Mouse (Mus musculus) right cerebral cortex, postnatal 36 days (tissue): ENCODE results near the gene Ldlrad2.
"Not testable (repeated sequence)": the region's sequence is repeated elsewhere in the genome, so short reads cannot be mapped to it uniquely, and the experiment has no call there.

ENCODE experiments used
- DNase-seq, 2 experiments: peaks; one replicate each; pipeline ENCODE4 v3.0.0; 2022; ENCODE audit warnings: low spot score in 2 of 2, mixed read lengths in 1 of 2

Ldlrad2 gene

GRCm38 (mm10) chr4:137574469-137574868 is at the start of gene Ldlrad2:
Ldlrad2 (minus strand) TSS chr4:137574569.
- no peak for DNase-seq

GRCm38 (mm10) chr4:137622847-137623246 is 48.5 kb upstream of the Ldlrad2 start:
- DNase-seq: no peak

- no peak for DNase-seq
These were observed 35.9 kb upstream of the Ldlrad2 start for GRCm38 (mm10) chr4:137610256-137610655.

GRCm38 (mm10) chr4:137609702-137610101 is 35.3 kb upstream of the Ldlrad2 start:
- no peak for DNase-seq

GRCm38 (mm10) chr4:137609281-137609680 is 34.9 kb upstream of the Ldlrad2 start:
- DNase-seq: no peak

GRCm38 (mm10) chr4:137607023-137607422 is 32.7 kb upstream of the Ldlrad2 start:
- DNase-seq: no peak

GRCm38 (mm10) chr4:137603449-137604171 is 29.2 kb upstream of the Ldlrad2 start:
- DNase-seq: no peak

- no peak for DNase-seq
These were observed 24.2 kb upstream of the Ldlrad2 start for GRCm38 (mm10) chr4:137598577-137598976.

- no peak for DNase-seq
These were observed 22.8 kb upstream of the Ldlrad2 start for GRCm38 (mm10) chr4:137597098-137597630.

- DNase-seq: peak in 1 of 2 experiments; percentile 48
These were observed 20.3 kb upstream of the Ldlrad2 start for GRCm38 (mm10) chr4:137594496-137595270.

- peak; percentile 98 to 99 for DNase-seq
These were observed 19.5 kb upstream of the Ldlrad2 start, which contains the start of gene Usp48 for GRCm38 (mm10) chr4:137593601-137594495. Usp48 (plus strand) TSS chr4:137593755.

- DNase-seq: no peak
These were observed 16.6 kb upstream of the Ldlrad2 start for GRCm38 (mm10) chr4:137590961-137591360.

- no peak for DNase-seq
These were observed 15.2 kb upstream of the Ldlrad2 start for GRCm38 (mm10) chr4:137589586-137589985.

GRCm38 (mm10) chr4:137589095-137589494 is 14.7 kb upstream of the Ldlrad2 start:
- DNase-seq: not testable (repeated sequence)

GRCm38 (mm10) chr4:137581815-137582214 is 7.4 kb upstream of the Ldlrad2 start:
- no peak for DNase-seq

- DNase-seq: no peak
These were observed 5.9 kb upstream of the Ldlrad2 start for GRCm38 (mm10) chr4:137580299-137580698.

GRCm38 (mm10) chr4:137579789-137580188 is 5.4 kb upstream of the Ldlrad2 start:
- DNase-seq: no peak

- no peak for DNase-seq
These were observed 3.9 kb upstream of the Ldlrad2 start for GRCm38 (mm10) chr4:137578181-137578845.

- no peak for DNase-seq
These were observed 3.1 kb upstream of the Ldlrad2 start for GRCm38 (mm10) chr4:137577486-137577885.

- no peak for DNase-seq
These were observed 4.5 kb downstream of the Ldlrad2 start for GRCm38 (mm10) chr4:137569873-137570272.

- no peak for DNase-seq
These were observed 17.6 kb downstream of the Ldlrad2 start for GRCm38 (mm10) chr4:137556673-137557210.
